Mouse (Mus musculus) stomach, postnatal 0 days (tissue): ENCODE results near the gene Il23a. TPM values are rescaled to one million over a fixed set of nuclear protein-coding genes. Genes with fewer than 3 reads are reported as not detected.

Experiments used
- ATAC-seq: fragments of 200-750 bp; cut with Nextera tagmentation; 2 replicates; pipeline ENCODE4 v1.8.0; 2017; ENCODE audit not compliant: low FRiP score, low TSS enrichment
- DNase-seq: peaks from one replicate; pipeline ENCODE4 v3.0.0-alpha.2; 2016; ENCODE audit warnings: low spot score
- H3K27ac ChIP-seq: fragments of 300-500 bp; sonication (generic); replicated peaks from 2 replicates; pipeline ENCODE4 v1.5.1; 2014; ENCODE audit warnings: mild to moderate bottlenecking, control low read depth
- H3K27me3 ChIP-seq: fragments of 300-500 bp; sonication (generic); 2 replicates; pipeline ENCODE4 v1.6.1; 2014; ENCODE audit warnings: low read length; ENCODE audit not compliant: control insufficient read depth, insufficient read depth
- H3K36me3 ChIP-seq: fragments of 300-500 bp; sonication (generic); 2 replicates; pipeline ENCODE4 v1.6.1; 2014; ENCODE audit warnings: low read length, mixed read lengths; ENCODE audit not compliant: control insufficient read depth, insufficient read depth
- H3K4me1 ChIP-seq: fragments of 300-500 bp; sonication (generic); replicated peaks from 2 replicates; pipeline ENCODE4 v1.6.1; 2014; ENCODE audit warnings: antibody characterized with exemption; ENCODE audit not compliant: control insufficient read depth, insufficient read depth
- H3K4me2 ChIP-seq: fragments of 300-500 bp; sonication (generic); replicated peaks from 2 replicates; pipeline ENCODE4 v1.6.1; 2014; ENCODE audit warnings: low read depth, mild to moderate bottlenecking, control low read depth, moderate library complexity
- H3K4me3 ChIP-seq: fragments of 300-500 bp; sonication (generic); 2 replicates; pipeline ENCODE4 v1.5.1; 2014; ENCODE audit warnings: low read depth, low read length, control low read depth
- H3K9ac ChIP-seq: fragments of 300-500 bp; sonication (generic); 2 replicates; pipeline ENCODE4 v1.6.1; 2014; ENCODE audit warnings: mild to moderate bottlenecking, low read length, control low read depth, mixed read lengths
- H3K9me3 ChIP-seq: fragments of 300-500 bp; sonication (generic); 2 replicates; pipeline ENCODE4 v1.6.1; 2016; ENCODE audit warnings: low read length; ENCODE audit not compliant: control insufficient read depth
- CTCF ChIP-seq: IDR thresholded peaks from 2 replicates; pipeline ENCODE4 v1.5.1; 2016; ENCODE audit warnings: antibody characterized with exemption, low read depth, mild to moderate bottlenecking, moderate library complexity
- EP300 ChIP-seq: optimal IDR thresholded peaks from 2 replicates; pipeline ENCODE3; 2016; ENCODE audit warnings: antibody characterized with exemption
- WGBS: fragments of 180-500 bp; shearing (Covaris S2); extraction: QIAGEN DNeasy Blood & Tissue Kit; methylation state at CpG from one replicate; pipeline ENCODE4 v1.1.7; 2014; 5-methylcytosine and 5-hydroxymethylcytosine counted together
- polyA plus RNA-seq: library from polyadenylated mRNA; unstranded; fragments of >200 nt; fragmentation: Nextera tagmentation; extraction: Ambion mirVana; gene quantifications from 2 replicates; pipeline ENCODE4 v1.2.1, GENCODE M21; 2015

Gene Il23a
- 0.33 and 0.35 TPM in 2 replicates for polyA plus RNA-seq

- H3K27ac ChIP-seq = 0 out of 2 replicates have a peak within 1 kb of the TSS, but pooled peaks have one; percentile 13
- H3K9ac ChIP-seq = no peak within 1 kb of the TSS; the same call in 1 of the 2 replicates
- no peaks in the 10 kb centered on the region for H3K9me3 ChIP-seq
- H3K36me3 ChIP-seq = no peaks in the 10 kb centered on the region
- DNase-seq = no peak
- TF ChIP-seq CTCF = no peak
- no peak for TF ChIP-seq EP300
- H3K27me3 ChIP-seq = no peaks in the 10 kb centered on the region
- H3K4me2 ChIP-seq = no peak within 1 kb of the TSS
- ATAC-seq = no peak
- H3K4me1 ChIP-seq = peaks cover 1% of the 10 kb centered on the region; the same call in 1 of the 2 replicates
- no peak within 1 kb of the TSS for H3K4me3 ChIP-seq
- 78% methylated on average over 11 of the region's 11 CpGs for WGBS
Measured at GRCm38 (mm10) chr10:128298702-128299171, at the start of gene Il23a. TSS of gene Il23a (minus strand) at chr10:128298752.

- 82% methylated on average over 8 of the region's 8 CpGs for WGBS
- Histone ChIP-seq H3K4me1 (no peaks in the 10 kb centered on the region), H3K4me2 (no peak overlapping the region), H3K27ac (peak overlapping the region; percentile 9; the same call in 1 of the 2 replicates), H3K27me3 (no peaks in the 10 kb centered on the region), H3K4me3 (no peak overlapping the region), H3K9me3 (no peaks in the 10 kb centered on the region), H3K9ac (no peak overlapping the region), H3K36me3 (peaks cover 10% of the 10 kb centered on the region)
- DNase-seq (no peak), ATAC-seq (no peak)
- TF ChIP-seq EP300 (no peak), CTCF (no peak)
Measured at GRCm38 (mm10) chr10:128347541-128347940, 49.0 kb upstream of the Il23a start.

DNA sequence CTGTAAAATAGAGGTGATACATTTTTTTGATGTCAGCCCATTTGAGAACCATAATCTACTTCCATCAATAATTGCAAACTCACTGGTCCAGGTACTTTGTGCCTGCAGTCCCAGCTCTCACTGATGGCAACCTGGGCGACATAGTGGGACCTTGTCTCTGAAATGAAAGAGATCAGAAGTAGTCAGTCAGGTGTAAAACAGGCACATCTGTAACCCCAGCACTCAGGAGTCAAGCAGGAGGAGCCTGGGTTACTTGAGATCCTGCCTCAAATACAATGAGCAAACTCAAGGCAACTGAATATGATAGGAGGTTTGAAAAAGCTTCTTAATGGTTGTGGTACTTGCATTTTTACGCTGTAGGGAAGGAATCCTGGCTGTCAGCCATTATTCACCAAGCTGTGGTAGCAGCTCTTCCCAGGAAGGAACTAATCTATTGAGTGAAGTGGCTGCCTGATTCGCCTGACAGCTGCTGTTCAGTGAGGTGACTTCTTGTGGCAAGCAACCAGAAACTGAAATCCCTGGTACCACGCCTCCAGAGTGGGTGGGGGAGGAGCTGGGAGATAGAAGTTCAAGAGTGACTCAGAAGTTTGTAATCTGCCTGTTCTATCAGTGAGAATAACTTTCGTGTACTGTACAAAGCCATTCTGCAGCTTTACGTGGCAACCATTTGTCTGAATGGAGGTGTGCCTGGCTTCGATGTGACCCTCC lies 46.2 kb upstream of the Il23a start:
- no peaks in the 10 kb centered on the region for H3K36me3 ChIP-seq
- no peaks in the 10 kb centered on the region for H3K4me1 ChIP-seq
- DNase-seq = peak; percentile 87
- H3K27me3 ChIP-seq = no peaks in the 10 kb centered on the region
- peak overlapping the region; percentile 45 for H3K4me2 ChIP-seq
- peak overlapping the region; percentile 70 for H3K27ac ChIP-seq
- ATAC-seq = peak; percentile 85
- H3K9me3 ChIP-seq = no peaks in the 10 kb centered on the region
- peak overlapping the region; percentile 23; the same call in 1 of the 2 replicates for H3K9ac ChIP-seq
- H3K4me3 ChIP-seq = peak overlapping the region; percentile 10; the same call in 1 of the 2 replicates
- WGBS = 18% methylated on average over 7 of the region's 7 CpGs
- no peak for TF ChIP-seq EP300
- no peak for TF ChIP-seq CTCF

DNA sequence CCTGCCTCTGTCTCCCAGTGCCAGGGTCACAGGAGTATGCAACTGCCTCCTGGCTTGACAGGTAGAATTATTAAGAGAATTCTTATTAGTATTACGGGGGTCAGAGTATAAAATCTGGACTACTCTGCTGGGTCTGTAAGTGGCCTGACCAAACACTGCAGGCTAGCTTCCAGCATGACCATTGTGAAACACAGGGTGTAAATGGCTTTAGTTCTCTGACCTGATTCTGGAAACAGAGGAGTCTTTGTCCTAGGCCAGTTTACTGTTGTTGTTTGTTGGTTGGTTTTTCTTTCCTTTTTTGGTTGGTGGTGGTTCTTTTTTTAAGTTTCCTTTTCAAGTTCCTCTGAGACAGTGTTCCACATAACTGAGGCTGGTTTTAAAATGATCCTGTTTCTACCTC lies 44.9 kb upstream of the Il23a start:
- no peak overlapping the region for H3K4me3 ChIP-seq
- H3K27me3 ChIP-seq = no peaks in the 10 kb centered on the region
- 92% methylated on average over 1 of the region's 1 CpGs for WGBS
- ATAC-seq = no peak
- no peak for DNase-seq
- no peak overlapping the region for H3K9ac ChIP-seq
- no peaks in the 10 kb centered on the region for H3K36me3 ChIP-seq
- no peaks in the 10 kb centered on the region for H3K9me3 ChIP-seq
- H3K27ac ChIP-seq = 0 out of 2 replicates have a peak overlapping the region, but pooled peaks have one; percentile 58
- no peak overlapping the region for H3K4me2 ChIP-seq
- no peak for TF ChIP-seq EP300
- TF ChIP-seq CTCF = no peak
- H3K4me1 ChIP-seq = 0 out of 2 replicates have a peak, but pooled peaks cover 1% of the 10 kb centered on the region

GRCm38 (mm10) chr10:128340257-128340656 lies 41.7 kb upstream of the Il23a start:
- no peak for DNase-seq
- peak overlapping the region; percentile 18; the same call in 1 of the 2 replicates for H3K9ac ChIP-seq
- ATAC-seq = no peak
- WGBS = 80% methylated on average over 2 of the region's 2 CpGs
- H3K9me3 ChIP-seq = no peaks in the 10 kb centered on the region
- H3K4me3 ChIP-seq = no peak overlapping the region
- no peaks in the 10 kb centered on the region for H3K27me3 ChIP-seq
- H3K4me2 ChIP-seq = no peak overlapping the region
- no peak for TF ChIP-seq EP300
- TF ChIP-seq CTCF = peak; percentile 64
- no peaks in the 10 kb centered on the region for H3K36me3 ChIP-seq
- H3K27ac ChIP-seq = no peak overlapping the region
- peaks cover 3% of the 10 kb centered on the region; the same call in 1 of the 2 replicates for H3K4me1 ChIP-seq

- Histone ChIP-seq H3K9me3 (no peaks in the 10 kb centered on the region), H3K27ac (peak overlapping the region; percentile 97; the same call in 1 of the 2 replicates), H3K4me2 (peak overlapping the region; percentile 85), H3K9ac (peak overlapping the region; percentile 89; the same call in 1 of the 2 replicates), H3K36me3 (no peaks in the 10 kb centered on the region), H3K27me3 (no peaks in the 10 kb centered on the region), H3K4me3 (peak overlapping the region; percentile 84), H3K4me1 (peaks cover 3% of the 10 kb centered on the region; the same call in 1 of the 2 replicates)
- ATAC-seq (no peak), DNase-seq (no peak)
- 44% methylated on average over 2 of the region's 2 CpGs for WGBS
- no peak for TF ChIP-seq CTCF
- TF ChIP-seq EP300 = no peak
Measured at GRCm38 (mm10) chr10:128338948-128339347, 40.4 kb upstream of the Il23a start.
